Mouse (Mus musculus): ENCODE measurements around the gene Gm11084.
"Not testable (repeated sequence)": the region's sequence is repeated elsewhere in the genome, so short reads cannot be mapped to it uniquely, and the experiment has no call there.

Gene Gm11084

GRCm38 (mm10) chr2:72986616-72987015 is at the start of gene Gm11084:
Gene Gm11084, minus strand, starts transcription at chr2:72986716.
- DNase-seq: no peak

GRCm38 (mm10) chr2:73031061-73032055 is 44.8 kb upstream of the Gm11084 start:
- no peak for DNase-seq

DNA sequence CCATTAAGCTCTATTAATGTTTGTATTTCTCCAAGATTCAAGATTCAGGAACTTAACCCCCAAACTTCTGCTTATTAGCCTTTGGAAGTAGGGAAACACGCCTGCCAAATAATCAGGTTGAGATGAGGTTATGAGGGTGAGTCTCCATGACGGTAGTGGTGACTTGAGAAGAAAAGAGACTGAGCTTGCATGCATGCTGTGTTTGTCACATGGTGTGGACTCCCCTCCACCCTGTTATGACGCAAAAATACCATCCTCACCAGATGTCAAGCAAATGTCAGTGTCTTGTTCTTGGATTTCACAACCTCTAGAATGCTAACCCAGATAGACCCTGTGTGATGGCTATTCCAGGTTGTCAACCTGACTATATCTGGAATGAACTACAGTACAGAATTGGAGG is 43.3 kb upstream of the Gm11084 start:
- no peak for DNase-seq

- no peak for DNase-seq
Observed at GRCm38 (mm10) chr2:73028019-73028418, 41.5 kb upstream of the Gm11084 start.

GRCm38 (mm10) chr2:73027126-73027525 is 40.6 kb upstream of the Gm11084 start:
- peak in 1 of 2 experiments; percentile 56 for DNase-seq

DNA sequence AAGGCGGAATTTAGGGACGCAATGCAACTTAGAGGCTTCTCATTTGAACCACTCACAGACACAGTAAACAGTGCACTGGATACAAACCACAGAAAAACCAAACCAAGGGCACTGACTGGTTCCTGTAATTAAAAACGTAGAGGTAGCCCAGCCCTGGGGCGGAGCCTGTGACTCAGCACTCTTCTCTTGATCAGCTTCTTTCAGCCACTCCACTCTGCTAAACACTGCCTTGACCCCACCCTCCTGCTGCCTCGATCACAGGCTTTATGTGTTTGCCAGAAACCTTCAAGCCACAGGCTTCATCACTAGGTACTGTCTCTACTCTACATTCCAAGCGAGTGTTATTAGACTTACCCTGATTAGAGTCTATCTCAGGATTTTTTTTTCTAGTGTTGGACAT is 37.3 kb upstream of the Gm11084 start:
- peak; percentile 53 to 56 for DNase-seq

- DNase-seq: no peak
Observed at GRCm38 (mm10) chr2:73021046-73021445, 34.5 kb upstream of the Gm11084 start.

DNA sequence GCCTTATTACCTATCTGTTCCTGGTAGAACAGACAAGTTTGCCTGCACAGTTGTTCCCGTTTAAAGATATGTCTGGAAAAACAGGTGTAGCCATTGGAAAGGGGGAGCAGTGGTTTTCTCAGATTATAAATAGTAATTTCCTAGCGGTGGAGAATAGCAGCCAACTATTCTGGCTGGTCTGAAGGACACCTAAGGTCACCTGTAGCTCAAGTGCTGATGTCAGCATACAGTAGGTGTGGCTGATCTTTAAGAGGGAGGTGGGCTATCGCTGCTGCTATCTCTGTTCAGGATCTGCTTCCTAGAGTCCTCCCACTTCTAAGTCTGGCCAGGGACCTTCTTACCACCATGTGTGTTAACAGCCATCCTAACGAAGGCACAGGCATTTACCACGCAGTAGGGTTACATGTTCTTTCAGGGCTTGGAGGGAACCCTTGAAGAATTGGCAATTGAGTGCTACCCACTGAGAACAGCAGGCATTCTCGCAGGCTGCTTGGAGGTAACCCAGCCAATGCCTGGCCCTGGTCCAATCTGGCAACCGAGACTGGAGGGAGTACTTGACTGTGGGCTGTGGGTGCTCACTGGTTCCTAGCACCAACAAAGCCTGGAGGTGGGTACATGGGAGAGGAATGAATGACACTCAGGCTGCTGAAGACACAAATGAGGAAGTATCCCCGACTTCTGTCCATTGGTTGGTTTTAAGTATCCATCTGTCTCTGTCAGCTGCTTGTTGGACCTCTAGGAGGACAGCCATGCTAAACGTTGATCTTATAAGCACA is 33.0 kb upstream of the Gm11084 start:
- DNase-seq: peak; percentile 39 to 63

DNA sequence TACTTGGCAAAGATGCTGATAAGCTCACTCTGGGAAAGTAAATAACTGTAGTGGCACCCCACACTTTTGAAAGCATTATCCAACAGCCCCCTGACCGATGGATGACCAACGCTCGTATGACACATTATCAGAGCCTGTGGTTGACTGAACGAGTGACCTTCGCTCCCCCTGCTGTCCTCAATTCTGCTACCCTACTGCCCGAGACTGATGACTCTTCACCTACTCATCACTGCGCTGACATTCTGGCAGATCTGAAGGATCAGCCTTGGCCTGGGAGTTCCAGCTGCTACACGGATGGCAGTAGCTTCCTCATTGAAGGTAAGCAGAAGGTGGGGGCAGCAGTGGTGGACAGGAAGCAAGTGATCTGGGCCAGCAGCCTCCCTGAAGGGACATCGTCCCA is 27.5 kb upstream of the Gm11084 start:
- not testable (repeated sequence) for DNase-seq

DNA sequence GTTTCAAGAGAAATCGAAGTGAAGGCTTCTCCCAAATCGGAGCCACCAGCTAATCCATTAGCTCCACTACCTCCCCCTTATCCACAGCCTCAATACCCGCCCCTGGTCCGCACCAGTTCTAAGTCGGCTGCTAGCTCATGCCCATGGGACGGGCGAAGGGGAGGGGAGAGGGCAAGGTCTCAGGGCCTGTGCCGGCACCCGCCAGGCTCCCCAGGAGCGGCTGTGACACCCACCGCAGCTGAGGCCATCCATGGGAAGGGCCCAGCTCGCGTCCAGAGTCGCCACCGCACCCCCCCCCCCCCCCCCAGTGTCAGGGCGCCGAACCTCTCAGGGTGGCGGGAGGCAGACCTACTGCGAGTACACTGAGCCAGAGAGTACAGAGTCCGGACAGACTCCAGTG is 26.1 kb upstream of the Gm11084 start:
- DNase-seq: no peak

GRCm38 (mm10) chr2:73007472-73007871 is 21.0 kb upstream of the Gm11084 start:
- DNase-seq: no peak

GRCm38 (mm10) chr2:73005611-73006515 is 19.3 kb upstream of the Gm11084 start:
- DNase-seq: no peak

DNA sequence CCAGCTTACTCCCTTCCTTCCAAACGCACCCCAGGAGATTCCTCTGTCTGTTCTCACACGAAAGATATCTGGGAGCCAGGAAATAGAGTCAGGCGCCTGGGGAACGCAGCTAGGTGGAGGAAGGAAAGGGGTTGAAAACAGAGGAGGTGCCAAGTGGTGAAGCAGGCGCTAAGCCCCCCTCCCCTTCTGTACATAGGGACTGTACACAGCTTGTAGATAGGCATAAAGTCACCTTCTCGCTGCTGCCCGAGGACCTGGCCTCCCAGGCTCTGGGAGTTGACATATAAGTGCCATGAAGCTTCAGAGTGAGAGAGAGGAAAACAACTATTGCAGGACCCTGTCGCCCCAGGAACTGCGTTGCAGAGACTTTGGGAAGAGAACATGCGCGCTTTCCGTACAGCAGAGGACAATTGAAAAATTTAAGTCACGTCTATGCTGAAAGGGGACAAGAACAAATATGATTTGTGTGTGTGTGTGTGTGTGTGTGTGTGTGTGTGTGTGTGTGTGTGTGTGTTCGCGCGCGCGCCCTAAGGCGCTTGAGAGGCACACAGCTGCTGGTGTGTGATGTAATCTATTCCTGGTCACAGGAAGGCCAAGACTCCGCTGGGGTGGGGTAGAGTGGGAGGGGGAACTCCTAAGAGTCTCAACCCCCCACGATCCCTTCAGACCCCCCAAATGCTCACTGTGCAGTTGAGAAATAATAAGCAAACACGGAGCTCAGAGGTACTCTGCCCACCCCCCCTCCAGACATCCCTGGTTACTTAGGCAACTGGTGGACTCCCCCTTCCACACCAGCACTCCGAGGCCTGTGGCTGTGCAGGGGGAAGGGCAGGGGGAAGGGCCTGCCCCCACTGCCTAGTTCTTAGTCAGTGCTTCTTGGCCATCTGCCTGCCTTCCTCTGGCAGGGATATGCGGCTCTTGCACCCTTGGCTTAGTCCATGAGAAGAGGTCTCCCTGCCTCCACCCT is 17.5 kb upstream of the Gm11084 start:
- peak; percentile 84 to 92 for DNase-seq

DNA sequence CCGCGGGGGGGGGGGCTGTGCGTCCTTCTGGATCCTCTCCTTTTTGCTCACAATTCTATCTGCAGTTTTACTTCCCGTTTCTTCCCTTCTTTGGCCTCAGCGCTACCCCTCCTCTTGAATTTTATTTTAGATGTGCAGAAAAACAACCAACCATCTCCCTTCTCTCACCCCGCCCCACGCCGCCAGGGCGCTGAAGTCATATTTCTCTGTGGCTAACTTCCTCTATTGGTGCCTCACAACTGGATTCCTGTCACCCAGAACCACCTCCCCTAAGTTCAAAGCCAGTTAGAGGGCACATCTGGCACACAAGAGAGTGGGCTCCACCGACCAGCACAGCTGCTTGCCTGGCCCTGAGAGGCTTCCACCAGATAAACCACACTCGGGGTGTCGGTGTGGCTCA is 16.5 kb upstream of the Gm11084 start:
- DNase-seq: peak; percentile 66 to 73

DNA sequence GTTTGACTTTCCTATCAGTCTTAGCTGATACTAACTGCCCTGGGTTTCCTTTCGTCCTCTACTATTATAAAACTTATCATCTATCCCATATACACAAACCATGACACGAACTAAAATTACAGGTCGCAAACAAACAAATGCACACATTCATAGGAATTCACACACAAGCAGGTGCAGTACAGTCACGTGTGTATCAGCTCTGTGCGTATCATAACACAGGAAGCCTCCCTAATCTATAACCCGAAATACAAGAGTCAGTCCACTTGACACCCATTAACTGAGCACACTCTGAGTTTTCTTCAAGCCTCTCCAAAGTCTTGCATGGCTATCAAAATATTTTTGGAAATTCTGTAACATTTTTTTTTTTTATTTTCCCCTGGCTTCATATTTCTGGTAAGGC is 15.9 kb upstream of the Gm11084 start:
- no peak for DNase-seq

DNA sequence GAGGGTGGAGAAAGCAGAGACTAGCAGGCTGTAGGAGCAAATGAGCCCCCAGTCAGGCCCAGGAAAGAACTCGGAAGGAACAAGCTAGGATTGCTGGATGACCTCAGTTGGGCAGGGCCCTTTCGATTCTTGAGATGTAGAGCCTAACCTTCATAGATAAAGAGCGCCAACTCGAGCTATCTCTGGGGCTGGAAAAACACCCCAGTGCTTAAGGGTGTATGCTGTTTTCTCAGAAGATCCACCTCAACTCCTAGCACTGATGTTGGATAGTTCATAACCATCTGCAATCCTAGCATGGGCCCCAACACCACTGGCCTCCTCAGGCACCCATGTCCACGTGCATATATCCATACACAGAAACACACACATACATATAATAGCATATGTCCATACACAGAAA is 15.5 kb upstream of the Gm11084 start:
- DNase-seq: no peak

DNA sequence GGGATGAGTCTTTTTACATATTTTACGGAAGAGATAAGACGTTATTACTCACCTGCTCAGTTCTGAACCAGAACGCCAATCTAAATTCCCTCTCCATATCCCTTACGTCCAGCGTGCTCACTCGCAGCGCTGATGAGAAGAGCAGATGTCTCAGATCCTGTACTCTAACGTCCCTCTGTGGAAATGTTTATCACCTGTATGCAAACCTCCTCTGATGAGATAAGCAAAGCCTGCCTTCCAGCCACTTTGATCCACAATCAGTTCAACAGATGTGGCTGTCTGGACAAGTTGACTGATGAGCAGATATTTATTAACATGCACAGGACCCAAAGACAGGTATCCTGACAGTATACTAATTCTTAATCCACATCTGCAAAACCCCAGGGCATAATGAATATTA is 13.7 kb upstream of the Gm11084 start:
- no peak for DNase-seq

DNA sequence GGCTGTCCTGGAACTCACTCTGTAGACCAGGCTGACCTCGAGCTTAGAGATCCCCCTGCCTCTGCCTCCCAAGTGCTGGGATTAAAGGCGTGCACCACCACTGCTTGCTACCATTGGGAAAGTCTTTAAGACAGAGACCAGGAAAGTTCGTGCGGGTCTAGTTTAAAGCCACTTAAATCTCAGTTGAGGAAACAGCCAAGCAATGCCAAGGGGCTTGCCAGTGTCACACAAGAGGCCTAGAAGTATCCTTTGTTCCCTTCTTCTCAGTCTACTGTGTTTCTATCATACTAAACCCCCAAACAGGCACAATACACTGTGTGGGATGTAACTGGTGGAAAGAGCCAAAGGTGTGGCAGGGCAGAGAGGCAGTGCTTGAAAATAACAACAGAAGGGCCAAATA is 11.1 kb upstream of the Gm11084 start:
- DNase-seq: no peak

DNA sequence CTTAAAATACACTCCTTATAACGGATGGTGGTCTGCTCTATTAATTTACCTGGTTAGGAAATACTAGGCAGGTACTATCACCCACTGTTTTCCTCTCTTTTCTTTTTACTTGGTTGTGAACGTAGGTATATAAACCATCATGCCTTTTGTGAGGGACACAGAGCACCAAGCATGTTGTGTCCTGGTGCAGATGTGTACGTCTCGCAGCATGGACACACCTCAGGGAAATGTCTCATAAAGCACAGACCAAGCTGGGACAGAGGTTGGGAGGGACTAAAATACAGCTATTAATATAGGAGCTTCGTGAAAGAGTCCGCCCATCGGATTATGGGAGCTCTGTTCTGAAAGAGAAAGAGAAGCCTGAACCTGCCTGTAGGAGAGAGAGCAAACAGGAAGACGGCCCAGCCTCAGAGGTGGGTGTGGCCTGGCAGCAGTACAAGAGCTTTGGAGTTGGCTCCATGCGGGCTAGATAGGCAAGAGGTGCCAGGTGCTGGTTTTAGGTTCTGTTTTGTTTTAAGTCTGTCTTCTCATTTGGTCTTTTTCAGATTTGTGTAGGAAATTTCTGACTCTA is 10.4 kb upstream of the Gm11084 start:
- DNase-seq: peak; percentile 77 to 82

GRCm38 (mm10) chr2:72995346-72996097 is 9.0 kb upstream of the Gm11084 start:
- DNase-seq: peak; percentile 65 to 82

All from lung, postnatal 4 days (tissue).